Mouse (Mus musculus): ENCODE data around the gene Pus10. TPM values are rescaled to one million over a fixed set of nuclear protein-coding genes. Genes with fewer than 3 reads are reported as not detected.

The Pus10 gene
- polyA plus RNA-seq, 1 experiment from 2014 or later = 11.9 TPM

- Histone ChIP-seq H3K9me3 (replicated peaks) (no peaks in the 10 kb centered on the region), H3K4me3 (replicated peaks) (no peak overlapping the region), H3K36me3 (replicated peaks) (peaks cover 33% of the 10 kb centered on the region; the same call in 1 of the 2 replicates), H3K9ac (no peak overlapping the region), H3K27me3 (no peaks in the 10 kb centered on the region), H3K4me1 (replicated peaks) (no peaks in the 10 kb centered on the region), H3K4me2 (no peak overlapping the region), H3K27ac (replicated peaks) (no peak overlapping the region)
- WGBS (ENCODE audit: insufficient replicate concordance) = 74% methylated on average over 2 of the region's 2 CpGs
- no peak for ATAC-seq (ENCODE audit: insufficient read depth)
Observed at GRCm38 (mm10) chr11:23728186-23728585, 62.7 kb downstream of the Pus10 start.

GRCm38 (mm10) chr11:23730120-23730519 is 64.6 kb downstream of the Pus10 start:
- ATAC-seq (ENCODE audit: insufficient read depth) = no peak

GRCm38 (mm10) chr11:23732840-23733239 is 67.4 kb downstream of the Pus10 start:
- H3K27me3 ChIP-seq = no peaks in the 10 kb centered on the region
- no peaks in the 10 kb centered on the region for H3K9me3 ChIP-seq (replicated peaks)
- no peak overlapping the region for H3K27ac ChIP-seq (replicated peaks)
- ATAC-seq (ENCODE audit: insufficient read depth) = no peak
- H3K36me3 ChIP-seq (replicated peaks) = peaks cover 17% of the 10 kb centered on the region; the same call in 1 of the 2 replicates
- H3K4me1 ChIP-seq (replicated peaks) = no peaks in the 10 kb centered on the region
- 46% methylated on average over 1 of the region's 1 CpGs for WGBS (ENCODE audit: insufficient replicate concordance)
- H3K4me3 ChIP-seq (replicated peaks) = no peak overlapping the region
- no peak overlapping the region for H3K4me2 ChIP-seq
- H3K9ac ChIP-seq = no peak overlapping the region

More at GRCm38 (mm10) chr11:23730120-23730519, 64.6 kb downstream of the Pus10 start:
- H3K4me2 ChIP-seq = no peak overlapping the region
- no peaks in the 10 kb centered on the region for H3K27me3 ChIP-seq
- H3K4me3 ChIP-seq (replicated peaks) = no peak overlapping the region
- WGBS (ENCODE audit: insufficient replicate concordance) = 33% methylated on average over 4 of the region's 4 CpGs
- no peaks in the 10 kb centered on the region for H3K9me3 ChIP-seq (replicated peaks)
- no peak overlapping the region for H3K27ac ChIP-seq (replicated peaks)
- no peak overlapping the region for H3K9ac ChIP-seq
- no peaks in the 10 kb centered on the region for H3K4me1 ChIP-seq (replicated peaks)
- H3K36me3 ChIP-seq (replicated peaks) = peaks cover 34% of the 10 kb centered on the region; the same call in 1 of the 2 replicates

GRCm38 (mm10) chr11:23734749-23735286 is 69.3 kb downstream of the Pus10 start:
- no peaks in the 10 kb centered on the region for H3K27me3 ChIP-seq
- ATAC-seq (ENCODE audit: insufficient read depth) = no peak
- no peaks in the 10 kb centered on the region for H3K9me3 ChIP-seq (replicated peaks)
- no peak overlapping the region for H3K9ac ChIP-seq
- no peak overlapping the region for H3K4me2 ChIP-seq
- H3K4me1 ChIP-seq (replicated peaks) = no peaks in the 10 kb centered on the region
- no peak overlapping the region for H3K27ac ChIP-seq (replicated peaks)
- no peak overlapping the region for H3K4me3 ChIP-seq (replicated peaks)
- WGBS (ENCODE audit: insufficient replicate concordance) = 71% methylated on average over 6 of the region's 6 CpGs
- peaks cover 13% of the 10 kb centered on the region; the same call in 1 of the 2 replicates for H3K36me3 ChIP-seq (replicated peaks)

GRCm38 (mm10) chr11:23735820-23736470 is 70.5 kb downstream of the Pus10 start:
- H3K4me2 ChIP-seq = no peak overlapping the region
- H3K9me3 ChIP-seq (replicated peaks) = no peaks in the 10 kb centered on the region
- H3K27me3 ChIP-seq = no peaks in the 10 kb centered on the region
- ATAC-seq (ENCODE audit: insufficient read depth) = no peak
- no peak overlapping the region for H3K9ac ChIP-seq
- no peaks in the 10 kb centered on the region for H3K4me1 ChIP-seq (replicated peaks)
- no peak overlapping the region for H3K27ac ChIP-seq (replicated peaks)
- peaks cover 10% of the 10 kb centered on the region; the same call in 1 of the 2 replicates for H3K36me3 ChIP-seq (replicated peaks)
- no peak overlapping the region for H3K4me3 ChIP-seq (replicated peaks)

- Histone ChIP-seq H3K27ac (replicated peaks) (no peak overlapping the region), H3K36me3 (replicated peaks) (peaks cover 5% of the 10 kb centered on the region; the same call in 1 of the 2 replicates), H3K9ac (no peak overlapping the region), H3K27me3 (no peaks in the 10 kb centered on the region), H3K4me1 (replicated peaks) (no peaks in the 10 kb centered on the region), H3K9me3 (replicated peaks) (no peaks in the 10 kb centered on the region), H3K4me2 (no peak overlapping the region), H3K4me3 (replicated peaks) (no peak overlapping the region)
- 0 out of 2 replicates have a peak, but pooled peaks have one; percentile 18 for ATAC-seq (ENCODE audit: insufficient read depth)
- 28% methylated on average over 4 of the region's 4 CpGs for WGBS (ENCODE audit: insufficient replicate concordance)
Observed at GRCm38 (mm10) chr11:23740895-23741294, 75.4 kb downstream of the Pus10 start.

GRCm38 (mm10) chr11:23741386-23741785 is 75.9 kb downstream of the Pus10 start:
- WGBS (ENCODE audit: insufficient replicate concordance) = 75% methylated on average over 7 of the region's 7 CpGs
- H3K36me3 ChIP-seq (replicated peaks) = peaks cover 5% of the 10 kb centered on the region; the same call in 1 of the 2 replicates
- no peak overlapping the region for H3K4me3 ChIP-seq (replicated peaks)
- no peak for ATAC-seq (ENCODE audit: insufficient read depth)
- no peak overlapping the region for H3K4me2 ChIP-seq
- no peaks in the 10 kb centered on the region for H3K27me3 ChIP-seq
- H3K9ac ChIP-seq = no peak overlapping the region
- no peak overlapping the region for H3K27ac ChIP-seq (replicated peaks)
- H3K4me1 ChIP-seq (replicated peaks) = no peaks in the 10 kb centered on the region
- no peaks in the 10 kb centered on the region for H3K9me3 ChIP-seq (replicated peaks)

- 59% methylated on average over 3 of the region's 3 CpGs for WGBS (ENCODE audit: insufficient replicate concordance)
Observed at GRCm38 (mm10) chr11:23744352-23744751, 78.9 kb downstream of the Pus10 start.

GRCm38 (mm10) chr11:23746102-23746501 is 80.6 kb downstream of the Pus10 start:
- no peak overlapping the region for H3K27ac ChIP-seq (replicated peaks)
- no peaks in the 10 kb centered on the region for H3K9me3 ChIP-seq (replicated peaks)
- H3K27me3 ChIP-seq = no peaks in the 10 kb centered on the region
- no peak overlapping the region for H3K9ac ChIP-seq
- 69% methylated on average over 4 of the region's 4 CpGs for WGBS (ENCODE audit: insufficient replicate concordance)
- no peak for ATAC-seq (ENCODE audit: insufficient read depth)
- H3K4me1 ChIP-seq (replicated peaks) = no peaks in the 10 kb centered on the region
- peaks cover 5% of the 10 kb centered on the region; the same call in 1 of the 2 replicates for H3K36me3 ChIP-seq (replicated peaks)
- no peak overlapping the region for H3K4me3 ChIP-seq (replicated peaks)
- no peak overlapping the region for H3K4me2 ChIP-seq

More at GRCm38 (mm10) chr11:23744352-23744751, 78.9 kb downstream of the Pus10 start:
- no peaks in the 10 kb centered on the region for H3K9me3 ChIP-seq (replicated peaks)
- H3K4me1 ChIP-seq (replicated peaks) = no peaks in the 10 kb centered on the region
- no peak overlapping the region for H3K9ac ChIP-seq
- no peak for ATAC-seq (ENCODE audit: insufficient read depth)
- H3K27ac ChIP-seq (replicated peaks) = no peak overlapping the region
- no peak overlapping the region for H3K4me2 ChIP-seq
- peaks cover 5% of the 10 kb centered on the region; the same call in 1 of the 2 replicates for H3K36me3 ChIP-seq (replicated peaks)
- no peak overlapping the region for H3K4me3 ChIP-seq (replicated peaks)
- H3K27me3 ChIP-seq = no peaks in the 10 kb centered on the region

- H3K9me3 ChIP-seq (replicated peaks) = no peaks in the 10 kb centered on the region
- no peaks in the 10 kb centered on the region for H3K4me1 ChIP-seq (replicated peaks)
- no peak overlapping the region for H3K9ac ChIP-seq
- no peaks in the 10 kb centered on the region for H3K27me3 ChIP-seq
- 64% methylated on average over 1 of the region's 1 CpGs for WGBS (ENCODE audit: insufficient replicate concordance)
- H3K4me2 ChIP-seq = no peak overlapping the region
- no peak overlapping the region for H3K4me3 ChIP-seq (replicated peaks)
- no peaks in the 10 kb centered on the region for H3K36me3 ChIP-seq (replicated peaks)
- ATAC-seq (ENCODE audit: insufficient read depth) = no peak
- no peak overlapping the region for H3K27ac ChIP-seq (replicated peaks)
Observed at GRCm38 (mm10) chr11:23753136-23753710, 87.7 kb downstream of the Pus10 start.

GRCm38 (mm10) chr11:23754329-23754728 is 88.9 kb downstream of the Pus10 start:
- ATAC-seq (ENCODE audit: insufficient read depth) = no peak
- Histone ChIP-seq H3K9me3 (replicated peaks) (no peaks in the 10 kb centered on the region), H3K27ac (replicated peaks) (no peak overlapping the region), H3K27me3 (no peaks in the 10 kb centered on the region), H3K4me1 (replicated peaks) (no peaks in the 10 kb centered on the region), H3K36me3 (replicated peaks) (no peaks in the 10 kb centered on the region), H3K4me3 (replicated peaks) (no peak overlapping the region), H3K4me2 (no peak overlapping the region), H3K9ac (no peak overlapping the region)

Measured in liver, embryonic 15.5 days (tissue).